Mouse (Mus musculus) midbrain, embryonic 15.5 days (tissue): ENCODE data around the gene Fbxw4. TPM values are rescaled to one million over a fixed set of nuclear protein-coding genes. Genes with fewer than 3 reads are reported as not detected.

Source experiments
- ATAC-seq: fragments of 200-750 bp; cut with Nextera tagmentation; replicated peaks from 2 replicates; pipeline ENCODE4 v1.8.0; 2017; ENCODE audit warnings: moderate TSS enrichment
- H3K27ac ChIP-seq: fragments of 300-500 bp; sonication (generic); 2 replicates; pipeline ENCODE4 v1.5.1; 2015; ENCODE audit warnings: mild to moderate bottlenecking, inconsistent platforms
- H3K27me3 ChIP-seq: fragments of 300-500 bp; sonication (generic); replicated peaks from 2 replicates; pipeline ENCODE4 v1.6.1; 2015; ENCODE audit warnings: inconsistent platforms
- H3K36me3 ChIP-seq: fragments of 300-500 bp; sonication (generic); replicated peaks from 2 replicates; pipeline ENCODE4 v1.6.1; 2015; ENCODE audit warnings: inconsistent platforms
- H3K4me1 ChIP-seq: fragments of 300-500 bp; sonication (generic); 2 replicates; pipeline ENCODE4 v1.6.1; 2015; ENCODE audit warnings: inconsistent platforms
- H3K4me2 ChIP-seq: fragments of 300-500 bp; sonication (generic); 2 replicates; pipeline ENCODE4 v1.6.1; 2015; ENCODE audit warnings: inconsistent platforms, mild to moderate bottlenecking, moderate library complexity
- H3K4me3 ChIP-seq: fragments of 300-500 bp; sonication (generic); 2 replicates; pipeline ENCODE4 v1.5.1; 2015; ENCODE audit warnings: mild to moderate bottlenecking, inconsistent platforms
- H3K9ac ChIP-seq: fragments of 300-500 bp; sonication (generic); 2 replicates; pipeline ENCODE4 v1.6.1; 2015; ENCODE audit warnings: mild to moderate bottlenecking, inconsistent platforms
- H3K9me3 ChIP-seq: fragments of 300-500 bp; sonication (generic); 2 replicates; pipeline ENCODE4 v1.6.1; 2016; ENCODE audit warnings: inconsistent platforms
- WGBS: fragments of 180-500 bp; shearing (Covaris S2); methylation state at CpG from one replicate; pipeline ENCODE4 v1.1.7; 2015; ENCODE audit warnings: mixed read lengths; 5-methylcytosine and 5-hydroxymethylcytosine counted together
- polyA plus RNA-seq: library from polyadenylated mRNA; unstranded; fragments of >200 nt; fragmentation: Nextera tagmentation; extraction: Ambion mirVana; gene quantifications from 2 replicates; pipeline ENCODE4 v1.2.1, GENCODE M21; 2015

The Fbxw4 gene
- 6.1 and 7.8 TPM in 2 replicates for polyA plus RNA-seq

DNA sequence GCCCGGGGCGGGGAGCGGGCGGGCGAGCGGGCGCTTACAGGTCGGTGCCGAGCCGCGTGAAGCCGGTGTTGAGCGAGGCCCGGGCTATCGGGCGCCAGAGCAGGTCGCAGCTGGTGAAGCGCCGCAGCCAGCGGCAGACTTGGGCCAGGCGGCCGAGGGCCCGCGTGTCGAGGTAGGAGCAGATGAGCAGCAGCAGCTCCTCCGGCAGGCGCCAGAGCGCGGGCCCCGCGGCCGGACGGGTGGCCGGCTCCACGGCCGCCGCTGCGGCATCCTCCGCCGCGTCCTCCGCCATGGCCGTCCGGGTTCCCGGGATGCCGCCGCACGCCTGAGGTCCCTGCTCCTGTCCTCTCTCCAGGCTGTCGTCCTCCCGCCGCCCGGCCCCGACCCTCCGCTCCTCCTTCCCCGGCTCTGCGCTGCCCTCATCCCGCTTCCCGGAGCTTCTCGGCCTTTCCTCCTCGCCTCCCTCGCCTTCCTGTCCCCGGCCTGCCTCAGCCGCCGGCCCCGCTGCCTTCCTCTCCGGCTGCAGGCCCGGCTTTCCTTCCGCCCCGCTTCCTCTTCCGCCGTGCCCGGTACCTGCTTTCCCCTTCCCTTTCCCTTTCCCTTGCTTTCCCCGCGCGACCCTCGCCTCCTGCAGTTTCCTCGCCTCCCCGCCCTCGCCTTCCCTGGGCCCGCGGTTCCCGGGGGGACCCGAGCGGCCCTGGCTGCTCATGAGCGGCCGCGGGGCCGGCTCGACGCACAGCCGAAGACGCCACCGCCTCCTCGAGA, at the start of gene Fbxw4:
Gene Fbxw4, minus strand, starts transcription at position 575 of the 765 bp plus-strand sequence.
- H3K36me3 ChIP-seq, result no peaks in the 10 kb centered on the region
- peak within 1 kb of the TSS; percentile 81 for H3K9ac ChIP-seq
- H3K9me3 ChIP-seq, result no peaks in the 10 kb centered on the region
- peak within 1 kb of the TSS; percentile 63 for H3K4me2 ChIP-seq
- H3K27me3 ChIP-seq, result no peaks in the 10 kb centered on the region
- under 1% methylated on average over 88 of the region's 94 CpGs for WGBS
- peak; percentile 87 for ATAC-seq
- H3K4me3 ChIP-seq, result peak within 1 kb of the TSS; percentile 69
- peaks cover 34% of the 10 kb centered on the region for H3K4me1 ChIP-seq
- H3K27ac ChIP-seq, result peak within 1 kb of the TSS; percentile 89

DNA sequence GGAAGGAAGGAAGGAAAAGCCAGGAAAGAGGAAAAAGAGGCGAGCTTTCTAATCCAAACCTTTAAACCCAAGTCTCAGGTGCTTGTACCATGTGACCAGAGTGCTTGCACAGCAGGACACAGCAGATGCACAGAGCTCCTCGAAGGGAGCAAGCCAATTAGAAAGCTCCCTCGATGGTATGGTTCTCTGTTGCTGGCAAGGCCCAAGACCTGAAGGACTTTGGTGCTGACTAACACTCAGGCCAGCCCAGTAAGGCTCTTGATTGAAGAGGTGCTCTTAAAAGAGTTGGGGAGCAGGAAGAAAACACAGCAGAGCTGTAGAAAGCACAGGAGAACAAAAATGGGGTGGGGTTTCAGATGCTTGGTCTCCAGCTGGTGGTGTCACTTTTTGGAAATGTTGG, 48.6 kb upstream of the Fbxw4 start:
- Histone ChIP-seq H3K4me3 (no peak overlapping the region), H3K9ac (no peak overlapping the region), H3K4me1 (no peaks in the 10 kb centered on the region), H3K4me2 (no peak overlapping the region), H3K27me3 (no peaks in the 10 kb centered on the region; the same call in 1 of the 2 replicates), H3K9me3 (no peaks in the 10 kb centered on the region), H3K36me3 (no peaks in the 10 kb centered on the region), H3K27ac (no peak overlapping the region)
- 75% methylated on average over 3 of the region's 3 CpGs for WGBS
- no peak for ATAC-seq

DNA sequence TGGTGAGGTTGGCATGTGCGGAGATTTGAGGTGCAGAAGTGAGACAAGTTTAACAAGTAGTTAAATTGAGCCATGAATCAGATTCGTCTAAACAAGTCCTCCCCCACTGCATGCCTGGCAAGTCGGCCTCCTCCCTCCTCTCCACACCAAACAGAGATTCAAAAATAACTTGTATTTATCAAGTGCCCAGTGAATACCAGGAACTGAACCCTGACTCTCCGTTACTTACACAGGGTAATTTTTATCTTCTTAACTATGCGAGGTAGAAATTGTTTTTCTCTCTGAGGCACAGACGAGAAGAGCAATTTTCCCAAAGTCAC, 36.1 kb upstream of the Fbxw4 start:
- Histone ChIP-seq H3K27me3 (peaks cover 21% of the 10 kb centered on the region), H3K4me3 (no peak overlapping the region), H3K36me3 (no peaks in the 10 kb centered on the region), H3K4me2 (no peak overlapping the region), H3K9me3 (no peaks in the 10 kb centered on the region), H3K27ac (no peak overlapping the region), H3K9ac (no peak overlapping the region), H3K4me1 (peaks cover 3% of the 10 kb centered on the region; the same call in 1 of the 2 replicates)
- WGBS, result 46% methylated on average over 6 of the region's 6 CpGs
- no peak for ATAC-seq

DNA sequence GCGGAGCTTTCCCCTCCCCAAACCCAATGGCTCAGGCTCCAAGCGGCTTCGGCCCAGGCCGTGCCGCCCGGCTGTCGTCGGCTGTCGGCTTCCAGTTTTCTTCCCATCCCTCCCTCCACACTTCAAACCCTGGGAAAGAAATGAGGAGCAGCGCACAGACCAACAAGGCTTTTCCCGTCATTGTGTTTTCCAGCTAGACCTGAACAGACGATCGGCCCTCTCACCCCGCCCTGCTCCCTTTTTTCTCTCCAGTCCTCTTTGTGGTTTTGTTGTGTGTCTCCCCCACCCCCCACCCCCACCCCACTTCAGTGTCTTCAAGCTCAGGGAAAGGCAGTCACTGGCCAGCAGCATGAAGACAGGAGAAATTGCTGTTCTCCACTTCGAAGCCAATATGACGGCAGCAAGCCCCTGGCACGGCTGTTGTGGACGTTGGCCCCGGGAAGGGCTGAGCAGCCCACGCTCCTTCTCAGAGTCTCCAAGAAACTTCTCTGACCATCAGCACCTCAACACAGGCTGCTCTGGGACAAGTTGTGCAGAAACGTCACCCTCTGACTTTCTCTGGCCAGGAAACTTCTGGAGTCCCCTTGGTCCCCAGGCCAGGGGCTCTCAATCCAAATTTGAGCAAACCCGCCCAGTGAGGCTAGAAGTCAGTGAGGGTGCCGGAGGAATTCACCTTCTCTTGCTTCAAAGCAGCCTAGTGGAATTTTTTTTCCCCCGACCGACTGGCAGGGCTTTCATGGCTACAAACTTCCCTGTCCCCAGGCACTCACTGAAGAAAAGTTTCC, 35.6 kb upstream of the Fbxw4 start:
- H3K4me2 ChIP-seq, result peak overlapping the region; percentile 13; the same call in 1 of the 2 replicates
- 23% methylated on average over 25 of the region's 25 CpGs for WGBS

DNA sequence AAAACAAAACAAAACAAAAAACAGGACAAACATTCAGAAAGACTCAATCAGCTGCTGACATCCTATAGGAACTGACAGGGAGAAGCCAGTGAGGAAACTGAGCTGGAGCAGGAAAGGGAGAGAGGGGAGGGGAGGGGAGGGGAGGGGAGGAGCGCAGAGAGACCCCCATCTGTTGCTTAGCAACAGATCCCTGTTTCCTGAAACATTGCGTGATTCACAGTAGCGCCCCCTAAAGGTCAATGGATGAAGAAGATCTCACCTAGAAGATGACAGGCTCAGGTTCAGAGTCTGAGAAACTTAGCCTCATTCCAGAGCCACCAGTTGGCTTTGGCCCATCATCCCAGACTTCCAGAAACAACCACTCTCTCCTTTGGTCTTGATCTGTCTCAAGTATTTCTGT, 33.9 kb upstream of the Fbxw4 start:
- WGBS, result 26% methylated on average over 3 of the region's 3 CpGs
- ATAC-seq, result no peak

More for the DNA sequence above, 35.6 kb upstream of the Fbxw4 start:
- ATAC-seq, result no peak
- H3K27me3 ChIP-seq, result peaks cover 21% of the 10 kb centered on the region
- H3K9me3 ChIP-seq, result no peaks in the 10 kb centered on the region
- H3K36me3 ChIP-seq, result no peaks in the 10 kb centered on the region
- peaks cover 3% of the 10 kb centered on the region; the same call in 1 of the 2 replicates for H3K4me1 ChIP-seq
- no peak overlapping the region for H3K27ac ChIP-seq
- no peak overlapping the region for H3K4me3 ChIP-seq
- H3K9ac ChIP-seq, result no peak overlapping the region

DNA sequence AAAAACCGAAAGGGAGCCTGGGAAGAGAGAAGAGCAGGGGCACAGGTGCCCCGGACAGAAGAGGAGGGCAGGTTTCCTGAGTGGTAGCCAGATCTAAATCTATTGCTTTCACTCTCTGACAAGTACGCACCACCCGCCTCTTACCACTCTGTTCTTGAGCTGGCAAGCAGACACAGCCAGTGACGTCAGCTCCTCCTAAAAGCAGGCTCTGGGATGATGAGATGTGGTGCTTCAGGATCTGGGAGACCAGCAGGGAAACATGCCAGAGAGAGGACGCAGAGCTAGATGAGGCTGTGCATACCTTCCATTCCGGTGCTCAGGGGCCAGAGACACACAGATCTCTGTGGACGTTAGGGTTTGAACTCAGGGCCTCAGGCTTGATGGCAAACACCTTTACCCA, 32.1 kb upstream of the Fbxw4 start:
- H3K27ac ChIP-seq, result no peak overlapping the region
- ATAC-seq, result no peak

More for the DNA sequence above, 33.9 kb upstream of the Fbxw4 start:
- Histone ChIP-seq H3K4me1 (peaks cover 3% of the 10 kb centered on the region; the same call in 1 of the 2 replicates), H3K4me2 (no peak overlapping the region), H3K9me3 (no peaks in the 10 kb centered on the region), H3K27ac (no peak overlapping the region), H3K27me3 (peaks cover 21% of the 10 kb centered on the region), H3K9ac (no peak overlapping the region), H3K4me3 (no peak overlapping the region), H3K36me3 (no peaks in the 10 kb centered on the region)

DNA sequence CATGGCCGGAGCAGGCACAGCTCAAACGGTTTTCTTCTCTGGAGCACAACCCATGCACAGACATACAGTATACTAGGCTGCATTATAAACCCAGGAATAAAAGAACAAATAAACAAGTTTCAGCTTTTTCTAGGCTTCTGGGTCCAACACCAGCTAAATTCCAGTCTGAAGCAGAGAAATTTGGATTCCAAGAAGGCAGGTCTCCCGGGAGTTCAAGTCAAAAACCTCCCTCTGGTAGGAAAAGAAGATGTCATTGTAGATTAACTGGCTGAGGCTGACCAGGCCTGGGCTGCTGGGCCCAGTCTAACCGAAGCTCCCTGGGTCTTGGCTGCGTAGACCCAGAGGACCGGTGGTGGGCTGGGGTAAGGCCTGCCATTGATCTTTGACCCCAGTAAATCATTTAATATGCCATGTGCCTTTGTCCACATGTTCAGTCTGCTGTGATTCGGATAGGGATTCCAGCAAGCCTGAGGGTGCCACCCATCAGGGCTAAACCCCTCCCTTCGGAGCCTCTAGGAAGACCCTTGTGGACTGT, 31.0 kb upstream of the Fbxw4 start:
- no peaks in the 10 kb centered on the region for H3K36me3 ChIP-seq
- no peak overlapping the region for H3K27ac ChIP-seq
- no peak overlapping the region for H3K4me2 ChIP-seq
- peaks cover 14% of the 10 kb centered on the region for H3K27me3 ChIP-seq
- no peaks in the 10 kb centered on the region for H3K9me3 ChIP-seq
- ATAC-seq, result no peak
- WGBS, result 66% methylated on average over 8 of the region's 8 CpGs
- no peak overlapping the region for H3K9ac ChIP-seq
- H3K4me1 ChIP-seq, result peaks cover 3% of the 10 kb centered on the region; the same call in 1 of the 2 replicates
- no peak overlapping the region for H3K4me3 ChIP-seq

More for the DNA sequence above, 32.1 kb upstream of the Fbxw4 start:
- peaks cover 21% of the 10 kb centered on the region for H3K27me3 ChIP-seq
- no peak overlapping the region for H3K4me2 ChIP-seq
- H3K9me3 ChIP-seq, result no peaks in the 10 kb centered on the region
- no peak overlapping the region for H3K4me3 ChIP-seq
- H3K4me1 ChIP-seq, result peaks cover 3% of the 10 kb centered on the region; the same call in 1 of the 2 replicates
- no peak overlapping the region for H3K9ac ChIP-seq
- no peaks in the 10 kb centered on the region for H3K36me3 ChIP-seq
- WGBS, result 93% methylated on average over 8 of the region's 8 CpGs

DNA sequence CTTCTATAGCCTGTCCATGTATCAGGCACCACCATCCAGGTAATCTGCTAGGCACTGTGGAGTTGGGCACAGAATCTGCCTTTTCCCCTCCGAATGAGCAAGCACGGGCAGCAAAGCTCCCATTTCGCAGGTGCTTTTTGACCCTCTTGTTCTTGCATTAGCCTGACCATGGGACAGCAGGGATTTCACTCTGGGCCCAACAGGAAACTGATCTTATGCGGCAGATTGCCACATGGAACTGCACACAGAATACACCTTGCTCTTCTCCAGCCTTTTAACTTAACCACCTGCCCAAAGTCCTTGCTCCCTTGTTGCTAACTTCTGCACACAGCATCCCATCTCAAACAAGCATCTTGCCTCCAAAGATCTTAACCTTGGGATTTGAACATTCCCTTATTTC, 26.9 kb upstream of the Fbxw4 start:
- Histone ChIP-seq H3K27me3 (no peaks in the 10 kb centered on the region), H3K9me3 (no peaks in the 10 kb centered on the region), H3K27ac (no peak overlapping the region), H3K4me3 (no peak overlapping the region), H3K4me1 (no peaks in the 10 kb centered on the region), H3K9ac (no peak overlapping the region), H3K36me3 (no peaks in the 10 kb centered on the region), H3K4me2 (no peak overlapping the region)
- WGBS, result 66% methylated on average over 4 of the region's 4 CpGs
- ATAC-seq, result no peak

DNA sequence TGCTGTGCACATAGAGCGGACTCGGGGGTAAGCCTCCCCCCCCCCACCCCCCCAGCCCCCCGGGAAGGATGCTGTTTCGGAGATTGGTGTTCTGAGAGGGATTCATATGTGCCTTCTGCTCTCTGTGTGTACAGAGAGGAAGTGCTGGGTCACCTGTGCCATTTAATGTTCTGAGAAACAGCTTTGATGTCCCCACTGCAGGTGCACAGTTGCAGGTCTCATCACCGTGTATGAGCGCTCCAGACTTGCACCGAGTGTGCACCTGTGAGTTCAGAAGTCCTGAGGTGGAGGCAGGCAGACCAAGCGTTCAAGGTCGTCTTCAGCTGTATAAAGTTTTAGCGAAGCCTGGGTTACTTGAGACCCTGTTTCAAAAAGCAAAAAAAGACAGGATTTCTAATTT, 23.6 kb upstream of the Fbxw4 start:
- WGBS, result 82% methylated on average over 10 of the region's 10 CpGs
- no peaks in the 10 kb centered on the region for H3K9me3 ChIP-seq

DNA sequence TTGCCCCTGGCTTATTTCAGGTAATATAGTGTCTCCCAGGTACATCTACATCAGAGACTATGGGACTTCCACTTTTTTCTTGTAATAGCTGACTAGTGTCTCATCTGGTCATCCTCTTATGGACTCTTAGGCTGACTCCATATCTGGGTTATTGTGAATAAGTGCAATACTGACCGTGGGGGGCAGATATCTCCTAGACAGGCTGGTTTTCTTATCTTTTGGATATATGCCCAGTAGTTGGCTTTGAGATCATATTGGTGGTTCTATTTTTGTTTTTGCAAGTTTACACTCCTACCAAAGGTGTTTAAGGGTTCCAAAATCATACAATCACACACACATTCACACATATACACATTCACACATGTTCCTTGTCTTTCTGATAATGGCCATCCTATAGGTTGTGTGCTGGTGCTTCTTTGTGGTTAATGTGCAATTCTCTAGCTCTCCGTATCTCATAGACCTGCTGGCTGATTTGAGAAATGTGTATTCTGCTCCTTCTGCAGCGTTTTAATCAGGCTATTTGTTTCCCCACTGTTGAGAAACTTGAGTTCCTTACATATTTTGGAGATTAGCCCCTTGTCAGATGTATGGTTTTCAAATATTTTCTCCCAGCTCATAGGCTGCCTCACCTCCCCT, 20.5 kb upstream of the Fbxw4 start:
- Histone ChIP-seq H3K9ac (no peak overlapping the region), H3K9me3 (no peaks in the 10 kb centered on the region), H3K4me2 (no peak overlapping the region), H3K36me3 (no peaks in the 10 kb centered on the region), H3K27me3 (peaks cover 17% of the 10 kb centered on the region), H3K27ac (no peak overlapping the region), H3K4me1 (peaks cover 12% of the 10 kb centered on the region), H3K4me3 (no peak overlapping the region)
- 78% methylated on average over 3 of the region's 3 CpGs for WGBS
- no peak for ATAC-seq

More for the DNA sequence above, 23.6 kb upstream of the Fbxw4 start:
- no peaks in the 10 kb centered on the region for H3K36me3 ChIP-seq
- H3K27ac ChIP-seq, result no peak overlapping the region
- ATAC-seq, result no peak
- peaks cover 7% of the 10 kb centered on the region for H3K27me3 ChIP-seq
- no peak overlapping the region for H3K9ac ChIP-seq
- H3K4me2 ChIP-seq, result no peak overlapping the region
- H3K4me1 ChIP-seq, result no peaks in the 10 kb centered on the region
- H3K4me3 ChIP-seq, result no peak overlapping the region

DNA sequence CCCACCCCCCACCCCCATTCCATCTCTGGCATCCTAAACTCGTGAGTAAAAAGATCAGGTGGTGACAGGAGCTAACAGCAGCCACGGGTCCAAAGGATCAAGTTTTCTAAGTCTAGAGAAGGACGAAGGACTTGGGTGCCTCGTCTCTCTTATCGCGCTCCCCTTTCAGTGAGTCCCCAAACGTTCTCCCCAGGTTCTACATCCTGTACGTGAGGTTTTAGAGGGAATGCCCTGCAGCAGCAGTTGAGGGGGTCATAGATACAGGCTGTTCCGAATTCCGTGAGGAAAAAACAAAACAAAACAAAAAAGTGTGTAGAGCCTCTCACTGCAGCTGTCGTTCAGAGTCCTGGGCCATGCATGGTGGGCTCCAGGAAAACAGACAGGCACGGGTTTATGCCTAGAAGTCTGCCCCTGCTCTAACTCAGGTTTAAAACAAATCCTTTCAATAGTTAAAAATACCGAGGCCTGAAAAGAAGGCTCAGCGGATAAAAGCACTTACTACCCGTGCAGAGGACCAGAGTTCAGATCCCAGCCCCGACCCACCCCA, 16.7 kb upstream of the Fbxw4 start:
- Histone ChIP-seq H3K9me3 (no peaks in the 10 kb centered on the region), H3K9ac (no peak overlapping the region), H3K27me3 (peaks cover 43% of the 10 kb centered on the region), H3K4me3 (0 out of 2 replicates have a peak overlapping the region, but pooled peaks have one; percentile 16), H3K4me2 (peak overlapping the region; percentile 33; the same call in 1 of the 2 replicates), H3K36me3 (no peaks in the 10 kb centered on the region), H3K4me1 (peaks cover 14% of the 10 kb centered on the region), H3K27ac (no peak overlapping the region)
- 3% methylated on average over 16 of the region's 16 CpGs for WGBS
- ATAC-seq, result no peak
